Mouse (Mus musculus) large intestine, adult 2 months (tissue): Measurements from ENCODE around the gene Acrbp. TPM values are rescaled to one million over a fixed set of nuclear protein-coding genes. Genes with fewer than 3 reads are reported as not detected.
A peak's percentile ranks its signal among the peaks of the same experiment; 100 is the strongest.
"Not testable (repeated sequence)": the region's sequence is repeated elsewhere in the genome, so short reads cannot be mapped to it uniquely, and the experiment has no call there.

Experiments used
- DNase-seq: peaks from one replicate; pipeline ENCODE4 v3.0.0-alpha.2; 2012; ENCODE audit warnings: low read depth, low spot score
- WGBS: fragments of 180-500 bp; shearing (Covaris S2); methylation state at CpG from one replicate; pipeline ENCODE4 v1.1.7; 2018; 5-methylcytosine and 5-hydroxymethylcytosine counted together
- polyA plus RNA-seq: library from polyadenylated mRNA; depleted of rRNA; stranded (reverse); fragments of >200 nt; gene quantifications from 2 replicates; pipeline ENCODE4 v1.2.3, GENCODE M21; 2012; rRNA removed

Gene Acrbp
- polyA plus RNA-seq = 12.5 and 14.6 TPM in 2 replicates

- DNase-seq = no peak
- 52% methylated on average over 20 of the region's 20 CpGs for WGBS
Measured at GRCm38 (mm10) chr6:125049678-125050077, at the start of gene Acrbp. Gene Acrbp (plus strand): TSS chr6:125049689.

- 14% methylated on average over 3 of the region's 3 CpGs for WGBS
- no peak for DNase-seq
Measured at GRCm38 (mm10) chr6:125003706-125004105, 45.8 kb upstream of the Acrbp start.

- WGBS = 45% methylated on average over 3 of the region's 3 CpGs
Measured at GRCm38 (mm10) chr6:125005086-125005485, 44.4 kb upstream of the Acrbp start.

GRCm38 (mm10) chr6:125008060-125008459, 41.4 kb upstream of the Acrbp start:
- no peak for DNase-seq
- 44% methylated on average over 13 of the region's 13 CpGs for WGBS

More at GRCm38 (mm10) chr6:125005086-125005485, 44.4 kb upstream of the Acrbp start:
- DNase-seq = no peak

GRCm38 (mm10) chr6:125008586-125009128, 40.8 kb upstream of the Acrbp start:
- WGBS = 2% methylated on average over 33 of the region's 34 CpGs
- peak; percentile 93 for DNase-seq

- WGBS = 0% methylated on average over 3 of the region's 3 CpGs
- no peak for DNase-seq
Measured at GRCm38 (mm10) chr6:125009129-125009180, 40.5 kb upstream of the Acrbp start, which contains the start of gene Zfp384. Gene Zfp384 (plus strand): TSS chr6:125009145.

- under 1% methylated on average over 73 of the region's 78 CpGs for WGBS
- no peak for DNase-seq
Measured at GRCm38 (mm10) chr6:125009181-125010073, 40.1 kb upstream of the Acrbp start.

- WGBS = 84% methylated on average over 3 of the region's 3 CpGs
- DNase-seq = no peak
Measured at GRCm38 (mm10) chr6:125017682-125018081, 31.8 kb upstream of the Acrbp start.

- not testable (repeated sequence) for DNase-seq
Measured at GRCm38 (mm10) chr6:125030532-125030931, 19.0 kb upstream of the Acrbp start.

GRCm38 (mm10) chr6:125031604-125032003, 17.9 kb upstream of the Acrbp start:
- no peak for DNase-seq
- WGBS = 82% methylated on average over 16 of the region's 16 CpGs

More at GRCm38 (mm10) chr6:125030532-125030931, 19.0 kb upstream of the Acrbp start:
- WGBS = 39% methylated on average over 8 of the region's 9 CpGs

- DNase-seq = no peak
- 96% methylated on average over 4 of the region's 4 CpGs for WGBS
Measured at GRCm38 (mm10) chr6:125038666-125039065, 10.8 kb upstream of the Acrbp start.

- no peak for DNase-seq
- 5% methylated on average over 8 of the region's 8 CpGs for WGBS
Measured at GRCm38 (mm10) chr6:125039131-125039530, 10.4 kb upstream of the Acrbp start.

- under 1% methylated on average over 26 of the region's 26 CpGs for WGBS
- peak; percentile 89 for DNase-seq
Measured at GRCm38 (mm10) chr6:125039533-125040153, 9.8 kb upstream of the Acrbp start, which contains the start of gene Ing4. Gene Ing4 (plus strand): TSS chr6:125039760.

GRCm38 (mm10) chr6:125040221-125040620, 9.3 kb upstream of the Acrbp start:
- WGBS = 5% methylated on average over 7 of the region's 7 CpGs
- DNase-seq = no peak

GRCm38 (mm10) chr6:125041047-125041446, 8.4 kb upstream of the Acrbp start:
- WGBS = 24% methylated on average over 7 of the region's 7 CpGs
- DNase-seq = no peak

- WGBS = 90% methylated on average over 7 of the region's 7 CpGs
Measured at GRCm38 (mm10) chr6:125042081-125042480, 7.4 kb upstream of the Acrbp start.

GRCm38 (mm10) chr6:125046691-125047090, 2.8 kb upstream of the Acrbp start:
- DNase-seq = peak; percentile 53
- WGBS = 31% methylated on average over 5 of the region's 5 CpGs

More at GRCm38 (mm10) chr6:125042081-125042480, 7.4 kb upstream of the Acrbp start:
- no peak for DNase-seq

GRCm38 (mm10) chr6:125051237-125051636, 1.7 kb downstream of the Acrbp start:
- DNase-seq = no peak
- 72% methylated on average over 5 of the region's 5 CpGs for WGBS

- WGBS = 69% methylated on average over 6 of the region's 6 CpGs
- DNase-seq = no peak
Measured at GRCm38 (mm10) chr6:125061493-125061892, 12.0 kb downstream of the Acrbp start.

GRCm38 (mm10) chr6:125062511-125062910, 13.0 kb downstream of the Acrbp start:
- no peak for DNase-seq
- 86% methylated on average over 5 of the region's 5 CpGs for WGBS

- no peak for DNase-seq
Measured at GRCm38 (mm10) chr6:125063906-125064305, 14.4 kb downstream of the Acrbp start.

More at GRCm38 (mm10) chr6:125063906-125064305, 14.4 kb downstream of the Acrbp start:
- 54% methylated on average over 6 of the region's 6 CpGs for WGBS
